Mouse (Mus musculus) ovary, postnatal 10 days (tissue): Measurements from ENCODE around the gene Sgpp1.
"Not testable (repeated sequence)": the region's sequence is repeated elsewhere in the genome, so short reads cannot be mapped to it uniquely, and the experiment has no call there.

Experiments
- DNase-seq: peaks from one replicate; pipeline ENCODE4 v3.0.0; 2022; ENCODE audit warnings: low spot score

Gene Sgpp1

GRCm38 (mm10) chr12:75689003-75689402 lies 46.5 kb downstream of the Sgpp1 start:
- DNase-seq, result no peak

GRCm38 (mm10) chr12:75687314-75687713 lies 48.2 kb downstream of the Sgpp1 start:
- no peak for DNase-seq

GRCm38 (mm10) chr12:75684026-75684425 lies 51.5 kb downstream of the Sgpp1 start:
- not testable (repeated sequence) for DNase-seq

GRCm38 (mm10) chr12:75683598-75683997 lies 51.9 kb downstream of the Sgpp1 start:
- DNase-seq, result no peak

GRCm38 (mm10) chr12:75682842-75683241 lies 52.7 kb downstream of the Sgpp1 start:
- no peak for DNase-seq

- no peak for DNase-seq
Measured at GRCm38 (mm10) chr12:75681101-75681500, 54.4 kb downstream of the Sgpp1 start.

GRCm38 (mm10) chr12:75678393-75678792 lies 57.1 kb downstream of the Sgpp1 start:
- DNase-seq, result no peak

- no peak for DNase-seq
Measured at GRCm38 (mm10) chr12:75672630-75673029, 62.9 kb downstream of the Sgpp1 start.

- DNase-seq, result no peak
Measured at GRCm38 (mm10) chr12:75671759-75672315, 63.7 kb downstream of the Sgpp1 start.

- no peak for DNase-seq
Measured at GRCm38 (mm10) chr12:75670611-75671010, 64.9 kb downstream of the Sgpp1 start.

- DNase-seq, result peak; percentile 91
Measured at GRCm38 (mm10) chr12:75669258-75670106, 66.0 kb downstream of the Sgpp1 start, which contains the start of gene Wdr89. Gene Wdr89, minus strand, starts transcription at chr12:75669537.

- DNase-seq, result no peak
Measured at GRCm38 (mm10) chr12:75668916-75669257, 66.6 kb downstream of the Sgpp1 start.

- DNase-seq, result no peak
Measured at GRCm38 (mm10) chr12:75668221-75668620, 67.3 kb downstream of the Sgpp1 start.

GRCm38 (mm10) chr12:75666939-75667338 lies 68.6 kb downstream of the Sgpp1 start:
- no peak for DNase-seq

GRCm38 (mm10) chr12:75664516-75664810 lies 71.1 kb downstream of the Sgpp1 start:
- DNase-seq, result no peak
